Mouse (Mus musculus): ENCODE results near the gene Rimbp2. TPM values are rescaled to one million over a fixed set of nuclear protein-coding genes. Genes with fewer than 3 reads are reported as not detected.

The Rimbp2 gene
- total and polyA plus RNA-seq, 3 experiments: not detected

DNA sequence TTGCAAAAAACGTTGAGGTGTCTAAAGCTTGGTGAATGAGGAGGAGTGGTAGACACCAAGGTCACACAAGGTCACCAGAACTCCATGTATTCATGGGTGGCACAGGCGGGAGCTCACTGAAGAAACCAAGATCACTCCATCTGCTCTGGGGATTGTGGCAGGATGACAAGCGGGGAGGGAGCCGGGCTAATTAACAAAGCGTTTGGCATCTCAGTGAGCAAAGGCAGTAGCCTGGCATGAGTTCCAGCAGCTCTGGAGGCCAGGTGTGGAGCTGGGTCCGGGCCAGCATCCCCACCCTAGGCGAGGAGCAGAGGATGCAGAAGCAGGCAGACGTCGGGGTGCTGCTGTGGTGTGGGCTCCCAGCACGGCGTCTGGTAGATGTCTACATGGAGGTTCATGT lies 108.3 kb downstream of the Rimbp2 start:
- dilution Hi-C loops (cut with MboI; ENCODE audit: extremely low pct_ligation_motif_present, extremely low pct_unique_long_range_greater_than_20kb, low sequenced_read_pairs) (no loop called here), in situ Hi-C loops (cut with MboI; ENCODE audit: low pct_ligation_motif_present, low pct_unique_long_range_greater_than_20kb, low sequenced_read_pairs) (no loop called here)
- no peak overlapping the region for H3K4me2 ChIP-seq (ENCODE audit: insufficient read depth, low read depth, poor library complexity, severe bottlenecking)
- no peaks in the 10 kb centered on the region for H3K36me3 ChIP-seq (replicated peaks in 1 of 2; ENCODE audit: control insufficient read depth in 1 of 2, insufficient read depth in 1 of 2, low read length in 1 of 2)
- no peaks in the 10 kb centered on the region for H3K27me3 ChIP-seq (replicated peaks)
- no peak overlapping the region for H3K27ac ChIP-seq (ENCODE audit: insufficient read depth, low read depth)
- H3K79me2 ChIP-seq (replicated peaks; ENCODE audit: control insufficient read depth, extremely low read depth, insufficient read depth, poor library complexity, severe bottlenecking): no peaks in the 10 kb centered on the region
- peaks cover 94% of the 10 kb centered on the region for H3K9me3 ChIP-seq (replicated peaks; ENCODE audit: low read length)
- TF ChIP-seq BHLHE40 (IDR thresholded peaks at IDR 0.05; ENCODE audit: low read depth, low read length) (no peak), POLR2A (IDR thresholded peaks at IDR 0.05; ENCODE audit: low read depth, low read length) (no peak), MEF2A (IDR thresholded peaks at IDR 0.05; ENCODE audit: borderline replicate concordance, low read depth, low read length) (no peak), SIN3A (IDR thresholded peaks at IDR 0.05; ENCODE audit: low read length) (no peak), IRF4 (IDR thresholded peaks at IDR 0.05; ENCODE audit: low read depth, low read length) (no peak), ZNF384 (IDR thresholded peaks at IDR 0.05; ENCODE audit: low read depth, low read length) (no peak)
- H3K9ac ChIP-seq (ENCODE audit: insufficient read depth, low read depth): no peak overlapping the region
- no peak for DNase-seq (ENCODE audit: extremely low read depth)
- no peaks in the 10 kb centered on the region for H3K4me1 ChIP-seq (ENCODE audit: control insufficient read depth in 1 of 2, insufficient read depth in 2 of 2)
- no peak overlapping the region for H3K4me3 ChIP-seq (replicated peaks in 1 of 3; ENCODE audit: low read depth in 2 of 3, low read length in 2 of 3, poor library complexity in 1 of 3)

GRCm38 (mm10) chr5:128843982-128844381 lies 109.3 kb downstream of the Rimbp2 start:
- TF ChIP-seq ZKSCAN1 (IDR thresholded peaks at IDR 0.05; ENCODE audit: borderline replicate concordance, low read depth, low read length): no peak
- TF ChIP-seq NRF1 (IDR thresholded peaks at IDR 0.05; ENCODE audit: low read depth, low read length): no peak
- TF ChIP-seq KAT2A (IDR thresholded peaks at IDR 0.05; ENCODE audit: insufficient replicate concordance, low read length): no peak
- no peak for TF ChIP-seq USF2 (conservative IDR thresholded peaks at IDR 0.05; ENCODE audit: low read depth, low read length)
- Histone ChIP-seq H3K4me1 (ENCODE audit: control insufficient read depth in 1 of 2, insufficient read depth in 2 of 2) (no peaks in the 10 kb centered on the region), H3K9ac (ENCODE audit: insufficient read depth, low read depth) (no peak overlapping the region), H3K36me3 (replicated peaks in 1 of 2; ENCODE audit: control insufficient read depth in 1 of 2, insufficient read depth in 1 of 2, low read length in 1 of 2) (no peaks in the 10 kb centered on the region), H3K4me3 (replicated peaks in 1 of 3; ENCODE audit: low read depth in 2 of 3, low read length in 2 of 3, poor library complexity in 1 of 3) (no peak overlapping the region), H3K27me3 (replicated peaks) (no peaks in the 10 kb centered on the region), H3K9me3 (replicated peaks; ENCODE audit: low read length) (peaks cover 96% of the 10 kb centered on the region), H3K4me2 (ENCODE audit: insufficient read depth, low read depth, poor library complexity, severe bottlenecking) (no peak overlapping the region), H3K79me2 (replicated peaks; ENCODE audit: control insufficient read depth, extremely low read depth, insufficient read depth, poor library complexity, severe bottlenecking) (no peaks in the 10 kb centered on the region), H3K27ac (ENCODE audit: insufficient read depth, low read depth) (no peak overlapping the region)
- in situ Hi-C loops (cut with MboI; ENCODE audit: low pct_ligation_motif_present, low pct_unique_long_range_greater_than_20kb, low sequenced_read_pairs) (no loop called here), dilution Hi-C loops (cut with MboI; ENCODE audit: extremely low pct_ligation_motif_present, extremely low pct_unique_long_range_greater_than_20kb, low sequenced_read_pairs) (no loop called here)
- DNase-seq (ENCODE audit: extremely low read depth): no peak

DNA sequence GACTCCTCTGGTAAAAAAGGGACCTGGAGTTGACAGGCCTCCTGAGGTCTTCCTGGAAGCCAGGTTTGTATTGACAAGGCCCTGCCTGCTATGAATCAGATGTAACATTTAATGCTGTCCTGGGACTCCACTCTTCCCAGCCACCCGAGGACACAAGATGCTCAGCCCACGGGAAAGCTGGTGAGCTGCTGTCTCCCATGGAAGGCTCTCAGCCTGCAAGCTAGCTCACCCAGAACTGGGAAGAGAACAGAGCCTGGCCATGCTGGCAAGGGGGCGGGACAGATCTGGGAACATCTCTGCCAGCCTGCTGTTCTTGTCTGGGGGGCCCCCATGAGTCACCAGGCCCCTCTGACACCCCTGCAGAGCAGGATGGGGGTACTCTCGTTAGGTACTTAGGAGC lies 111.7 kb downstream of the Rimbp2 start:
- Histone ChIP-seq H3K4me1 (ENCODE audit: control insufficient read depth in 1 of 2, insufficient read depth in 2 of 2) (no peaks in the 10 kb centered on the region), H3K4me3 (replicated peaks in 1 of 3; ENCODE audit: low read depth in 2 of 3, low read length in 2 of 3, poor library complexity in 1 of 3) (no peak overlapping the region), H3K36me3 (replicated peaks in 1 of 2; ENCODE audit: control insufficient read depth in 1 of 2, insufficient read depth in 1 of 2, low read length in 1 of 2) (no peaks in the 10 kb centered on the region), H3K27me3 (replicated peaks) (no peaks in the 10 kb centered on the region), H3K9ac (ENCODE audit: insufficient read depth, low read depth) (no peak overlapping the region), H3K79me2 (replicated peaks; ENCODE audit: control insufficient read depth, extremely low read depth, insufficient read depth, poor library complexity, severe bottlenecking) (no peaks in the 10 kb centered on the region), H3K27ac (ENCODE audit: insufficient read depth, low read depth) (no peak overlapping the region), H3K9me3 (replicated peaks; ENCODE audit: low read length) (peaks cover 94% of the 10 kb centered on the region), H3K4me2 (ENCODE audit: insufficient read depth, low read depth, poor library complexity, severe bottlenecking) (no peak overlapping the region)
- dilution Hi-C loops (cut with MboI; ENCODE audit: extremely low pct_ligation_motif_present, extremely low pct_unique_long_range_greater_than_20kb, low sequenced_read_pairs): no loop called here
- TF ChIP-seq GABPA (IDR thresholded peaks at IDR 0.05; ENCODE audit: insufficient replicate concordance, low read depth, low read length) (no peak), SIN3A (IDR thresholded peaks at IDR 0.05; ENCODE audit: low read length) (no peak), BHLHE40 (IDR thresholded peaks at IDR 0.05; ENCODE audit: low read depth, low read length) (no peak), JUN (IDR thresholded peaks at IDR 0.05; ENCODE audit: insufficient read depth, low read depth, low read length) (no peak), ELF1 (IDR thresholded peaks at IDR 0.05; ENCODE audit: low read depth, low read length) (no peak), ZKSCAN1 (IDR thresholded peaks at IDR 0.05; ENCODE audit: borderline replicate concordance, low read depth, low read length) (no peak), IRF4 (IDR thresholded peaks at IDR 0.05; ENCODE audit: low read depth, low read length) (no peak), ZC3H11A (IDR thresholded peaks at IDR 0.05; ENCODE audit: low read depth, low read length) (no peak), USF2 (conservative IDR thresholded peaks at IDR 0.05; ENCODE audit: low read depth, low read length) (no peak), ZMIZ1 (IDR thresholded peaks at IDR 0.05; ENCODE audit: low read depth, low read length) (no peak), CHD2 (IDR thresholded peaks at IDR 0.05; ENCODE audit: low read length) (no peak)
- no peak for DNase-seq (ENCODE audit: extremely low read depth)
- in situ Hi-C loops (cut with MboI; ENCODE audit: low pct_ligation_motif_present, low pct_unique_long_range_greater_than_20kb, low sequenced_read_pairs): no loop called here
